Mouse (Mus musculus) lung, postnatal 0 days (tissue): ENCODE measurements at regions not wholly inside any gene's neighbourhood (a gene's known extent, or its start where the extent isn't known, plus 50 kb on each side); places are given as distances from the start of the nearest gene placed in this dataset.

Experiments used
- CTCF ChIP-seq: IDR thresholded peaks from 2 replicates; pipeline ENCODE4 v1.5.1; 2016; ENCODE audit warnings: antibody characterized with exemption, mild to moderate bottlenecking
- EP300 ChIP-seq: IDR thresholded peaks from 2 replicates; pipeline ENCODE4 v1.6.1; 2016; ENCODE audit warnings: antibody characterized with exemption, mild to moderate bottlenecking, control low read depth

- TF ChIP-seq CTCF (no peak), EP300 (no peak)
Observed at GRCm38 (mm10) chr2:171587635-171588034, 455.6 kb downstream of the Cbln4 start.
